Mouse (Mus musculus) forebrain, postnatal 0 days (tissue): Measurements from ENCODE around the gene Sash3. TPM values are rescaled to one million over a fixed set of nuclear protein-coding genes. Genes with fewer than 3 reads are reported as not detected.
A peak's percentile ranks its signal among the peaks of the same experiment; 100 is the strongest.
"Not testable (repeated sequence)": the region's sequence is repeated elsewhere in the genome, so short reads cannot be mapped to it uniquely, and the experiment has no call there.

Experiments used
- ATAC-seq: fragments of 200-750 bp; cut with Nextera tagmentation; 2 replicates; pipeline ENCODE4 v1.8.0; 2017; ENCODE audit warnings: mild to moderate bottlenecking, moderate library complexity
- DNase-seq: peaks from one replicate; pipeline ENCODE4 v3.0.0-alpha.2; 2015
- H3K27ac ChIP-seq: fragments of 300-500 bp; sonication (generic); 2 replicates; pipeline ENCODE4 v1.5.1; 2014; ENCODE audit warnings: low read depth, mild to moderate bottlenecking, antibody characterized with exemption, low read length, moderate library complexity, mixed read lengths
- H3K27me3 ChIP-seq: fragments of 300-500 bp; sonication (generic); 2 replicates; pipeline ENCODE4 v1.6.1; 2014; ENCODE audit warnings: mild to moderate bottlenecking, low read length, mixed read lengths; ENCODE audit not compliant: insufficient read depth
- H3K36me3 ChIP-seq: fragments of 300-500 bp; sonication (generic); 2 replicates; pipeline ENCODE4 v1.6.1; 2014; ENCODE audit warnings: mild to moderate bottlenecking, moderate library complexity; ENCODE audit not compliant: insufficient read depth
- H3K4me1 ChIP-seq: fragments of 300-500 bp; sonication (generic); 2 replicates; pipeline ENCODE4 v1.6.1; 2014; ENCODE audit warnings: antibody characterized with exemption; ENCODE audit not compliant: insufficient read depth
- H3K4me2 ChIP-seq: fragments of 300-500 bp; sonication (generic); 2 replicates; pipeline ENCODE4 v1.6.1; 2014; ENCODE audit warnings: low read depth, mild to moderate bottlenecking, moderate library complexity
- H3K4me3 ChIP-seq: fragments of 300-500 bp; sonication (generic); 2 replicates; pipeline ENCODE4 v1.5.1; 2014; ENCODE audit warnings: low read depth, low read length, mixed read lengths
- H3K9ac ChIP-seq: fragments of 300-500 bp; sonication (generic); 2 replicates; pipeline ENCODE4 v1.6.1; 2014; ENCODE audit warnings: mild to moderate bottlenecking
- H3K9me3 ChIP-seq: fragments of 300-500 bp; sonication (generic); 2 replicates; pipeline ENCODE4 v1.6.1; 2016; ENCODE audit warnings: low read length
- CTCF ChIP-seq: sonication (generic); IDR thresholded peaks from 2 replicates; pipeline ENCODE4 v1.5.1; 2016; ENCODE audit warnings: antibody characterized with exemption, control low read depth, low read depth
- WGBS: fragments of 180-500 bp; shearing (Covaris S2); extraction: QIAGEN DNeasy Blood & Tissue Kit; methylation state at CpG from one replicate; pipeline ENCODE4 v1.1.7; 2014; 5-methylcytosine and 5-hydroxymethylcytosine counted together
- polyA plus RNA-seq: library from polyadenylated mRNA; unstranded; fragments of >200 nt; fragmentation: Nextera tagmentation; extraction: Ambion mirVana; gene quantifications from 2 replicates; pipeline ENCODE4 v1.2.1, GENCODE M21; 2015
- total RNA-seq: library from RNA; depleted of rRNA; stranded (reverse); fragments of >200 nt; gene quantifications from 2 replicates; pipeline ENCODE4 v1.2.3, GENCODE M21; 2014; rRNA removed

The Sash3 gene
- total and polyA plus RNA-seq, 2 experiments from 2014 or later = 1.3 to 1.9 TPM

DNA sequence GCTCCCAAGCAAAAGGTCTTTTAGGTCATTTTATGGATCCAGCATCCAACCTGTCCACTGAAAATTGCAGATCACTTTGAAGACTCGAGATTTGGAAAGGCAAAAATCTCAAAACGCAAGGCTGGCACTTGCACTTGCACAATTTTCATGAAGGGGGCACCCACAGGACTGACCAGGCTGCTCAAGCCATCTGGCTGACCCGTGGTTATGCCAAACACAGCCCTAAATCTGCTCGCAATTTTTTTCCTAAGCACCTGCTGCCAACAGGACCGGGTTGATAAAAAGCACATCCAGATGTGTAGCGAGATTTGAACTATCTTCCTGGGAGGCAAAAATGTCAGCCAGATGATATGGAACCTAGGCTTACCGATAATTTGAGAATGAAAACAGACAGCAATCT, 57.5 kb downstream of the Sash3 start:
- ATAC-seq (no peak), DNase-seq (no peak)
- Histone ChIP-seq H3K9me3 (no peaks in the 10 kb centered on the region), H3K27ac (no peak overlapping the region), H3K4me1 (0 out of 2 replicates have a peak, but pooled peaks cover 8% of the 10 kb centered on the region), H3K9ac (no peak overlapping the region), H3K27me3 (no peaks in the 10 kb centered on the region), H3K4me3 (no peak overlapping the region), H3K36me3 (no peaks in the 10 kb centered on the region), H3K4me2 (no peak overlapping the region)
- WGBS = 85% methylated on average over 7 of the region's 7 CpGs
- no peak for TF ChIP-seq CTCF

DNA sequence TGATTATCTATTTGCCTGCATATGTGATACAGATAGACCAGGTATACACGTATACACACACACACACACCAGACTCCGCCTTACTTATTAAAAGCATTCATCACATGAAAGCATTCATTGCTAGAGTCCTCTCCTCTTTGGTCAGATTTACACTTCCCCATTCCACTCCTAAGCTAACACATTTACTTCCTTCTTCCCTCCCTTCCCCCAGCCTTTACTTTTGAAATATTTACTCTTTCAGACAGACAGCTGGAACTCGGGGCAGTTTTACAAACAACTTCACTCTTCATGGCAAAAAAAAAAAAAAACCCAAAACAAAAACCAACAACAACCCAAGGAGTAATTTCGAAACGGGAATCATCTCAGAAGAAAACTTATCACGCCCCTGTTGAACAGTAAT, 58.2 kb downstream of the Sash3 start:
- H3K4me1 ChIP-seq = 0 out of 2 replicates have a peak, but pooled peaks cover 8% of the 10 kb centered on the region
- 67% methylated on average over 6 of the region's 6 CpGs for WGBS
- no peak overlapping the region for H3K27ac ChIP-seq
- H3K9me3 ChIP-seq = no peaks in the 10 kb centered on the region
- DNase-seq = no peak
- H3K4me2 ChIP-seq = peak overlapping the region; percentile 17; the same call in 1 of the 2 replicates
- ATAC-seq = no peak
- H3K4me3 ChIP-seq = no peak overlapping the region
- no peaks in the 10 kb centered on the region for H3K36me3 ChIP-seq
- H3K27me3 ChIP-seq = no peaks in the 10 kb centered on the region
- no peak overlapping the region for H3K9ac ChIP-seq
- TF ChIP-seq CTCF = no peak

DNA sequence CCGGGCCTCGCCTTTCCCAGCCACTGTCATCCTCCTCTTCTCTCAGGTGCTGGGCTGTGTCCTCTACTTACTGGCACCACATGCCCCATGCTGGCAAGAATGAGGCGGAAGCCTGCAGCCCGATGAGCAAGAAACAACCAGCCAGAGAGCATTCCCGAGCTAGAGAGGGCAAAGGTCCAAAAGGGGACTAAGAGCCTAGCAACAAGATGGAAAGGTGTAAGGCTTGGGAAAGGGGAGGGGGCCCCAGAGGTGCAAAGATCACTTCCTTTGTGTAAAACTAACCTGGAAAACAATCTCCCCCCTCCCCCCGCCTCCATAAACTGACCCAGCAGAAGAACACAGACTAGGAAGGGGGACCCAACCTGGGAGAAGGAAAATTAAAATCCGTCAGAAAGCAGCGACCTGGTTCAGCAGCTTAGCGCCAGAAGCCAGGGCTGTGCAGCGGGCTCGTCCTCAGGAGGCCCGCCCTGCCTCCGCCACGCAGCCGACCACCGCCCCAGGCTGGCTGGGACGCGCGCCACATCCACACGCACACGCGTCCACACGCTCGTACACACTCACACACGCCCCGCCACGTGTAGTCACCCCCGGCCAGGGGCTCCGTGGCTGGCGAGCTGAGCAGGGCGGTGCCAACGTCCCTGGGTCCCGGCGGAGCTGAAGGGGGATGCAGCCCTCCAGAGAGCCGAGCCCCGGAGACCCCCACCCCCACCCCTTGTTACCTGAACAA, 61.7 kb downstream of the Sash3 start:
- no peaks in the 10 kb centered on the region for H3K9me3 ChIP-seq
- peak overlapping the region; percentile 52 for H3K4me2 ChIP-seq
- peak overlapping the region; percentile 76 for H3K27ac ChIP-seq
- DNase-seq = peak; percentile 64
- 0 out of 2 replicates have a peak, but pooled peaks cover 8% of the 10 kb centered on the region for H3K4me1 ChIP-seq
- WGBS = 20% methylated on average over 34 of the region's 36 CpGs
- peak overlapping the region; percentile 67 for H3K9ac ChIP-seq
- TF ChIP-seq CTCF = no peak
- peak overlapping the region; percentile 59 for H3K4me3 ChIP-seq
- peak; percentile 85 for ATAC-seq
- H3K36me3 ChIP-seq = no peaks in the 10 kb centered on the region
- H3K27me3 ChIP-seq = no peaks in the 10 kb centered on the region

DNA sequence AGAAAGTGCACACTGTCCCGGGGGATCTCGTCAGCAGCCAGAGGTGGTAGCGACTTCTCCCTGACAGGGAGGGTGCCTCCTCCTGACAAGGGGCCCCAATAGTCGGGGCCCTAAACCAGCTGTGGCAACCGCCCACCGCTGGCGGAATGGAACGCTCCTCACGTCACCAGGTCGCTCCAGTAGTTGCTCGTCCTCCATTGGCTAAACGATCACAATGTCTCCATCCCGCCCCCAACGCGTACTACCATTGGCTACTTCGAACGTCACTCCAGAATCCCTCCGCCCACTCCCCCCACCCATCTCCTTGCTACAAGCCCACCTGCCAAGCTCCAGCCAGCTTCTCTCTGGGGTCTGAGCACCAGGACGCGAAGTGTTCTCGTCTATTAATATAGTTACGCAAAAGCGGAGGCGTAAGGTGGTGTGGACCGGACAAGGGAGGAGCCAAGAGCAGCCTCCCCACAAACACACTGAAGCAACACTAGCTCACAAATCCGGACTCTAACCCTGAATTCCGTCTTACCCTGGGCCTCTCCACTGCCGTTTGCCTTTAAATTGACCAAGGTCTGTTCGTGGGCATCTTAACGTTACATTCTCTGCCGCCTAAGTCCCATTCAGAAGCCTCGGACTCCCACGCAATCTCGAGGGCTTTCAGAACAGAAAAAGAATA, 62.4 kb downstream of the Sash3 start, which contains the start of gene Zdhhc9:
TSS of gene Zdhhc9 (minus strand) at position 360 of the 667 bp plus-strand sequence.
- H3K27me3 ChIP-seq = no peaks in the 10 kb centered on the region
- no peaks in the 10 kb centered on the region for H3K9me3 ChIP-seq
- 22% methylated on average over 34 of the region's 34 CpGs for WGBS
- peak; percentile 93 for DNase-seq
- ATAC-seq = peak; percentile 99
- peak within 1 kb of the TSS; percentile 52 for H3K4me2 ChIP-seq
- no peak for TF ChIP-seq CTCF
- peak within 1 kb of the TSS; percentile 76 for H3K27ac ChIP-seq
- H3K4me3 ChIP-seq = peak within 1 kb of the TSS; percentile 59
- H3K36me3 ChIP-seq = no peaks in the 10 kb centered on the region
- 0 out of 2 replicates have a peak, but pooled peaks cover 8% of the 10 kb centered on the region for H3K4me1 ChIP-seq
- H3K9ac ChIP-seq = peak within 1 kb of the TSS; percentile 67

DNA sequence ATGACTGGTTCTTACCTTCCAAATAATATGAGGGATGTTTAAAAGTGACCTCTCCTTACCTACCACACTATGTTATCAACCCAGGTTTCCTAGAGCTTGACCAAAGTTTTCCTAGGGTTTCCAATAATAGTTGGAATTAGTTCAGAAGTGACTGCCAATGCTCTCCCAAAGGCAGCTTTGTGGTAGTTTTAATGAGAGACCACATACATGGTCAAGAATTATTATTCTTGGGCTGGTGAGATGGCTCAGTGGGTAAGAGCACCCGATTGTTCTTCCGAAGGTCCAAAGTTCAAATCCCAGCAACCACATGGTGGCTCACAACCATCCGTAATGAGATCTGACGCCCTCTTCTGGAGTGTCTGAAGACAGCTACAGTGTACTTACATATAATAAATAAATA, 63.5 kb downstream of the Sash3 start:
- WGBS = 96% methylated on average over 2 of the region's 4 CpGs
- H3K9me3 ChIP-seq, H3K4me2 ChIP-seq, H3K9ac ChIP-seq, DNase-seq, H3K4me3 ChIP-seq, H3K36me3 ChIP-seq, ATAC-seq, H3K4me1 ChIP-seq, H3K27me3 ChIP-seq, H3K27ac ChIP-seq: not testable (repeated sequence)

Other genes starting within 250 kb of the Sash3 start
- 24.8 and 36.8 TPM in 2 replicates for gene Ocrl, start 234.0 kb upstream of the Sash3 start, total RNA-seq
- 13.2 and 21.5 TPM in 2 replicates for gene Ocrl, start 234.0 kb upstream of the Sash3 start, polyA plus RNA-seq
- 6.0 and 8.0 TPM in 2 replicates for gene Apln, start 111.6 kb upstream of the Sash3 start, total RNA-seq
- gene Apln, start 111.6 kb upstream of the Sash3 start, polyA plus RNA-seq = 1.7 and 2.3 TPM in 2 replicates
- gene Xpnpep2, start 37.7 kb upstream of the Sash3 start, total RNA-seq = 0.38 and 0.62 TPM in 2 replicates
- 0.76 and 0.84 TPM in 2 replicates for gene Xpnpep2, start 37.7 kb upstream of the Sash3 start, polyA plus RNA-seq
- 32.2 and 43.3 TPM in 2 replicates for gene Zdhhc9, start 62.4 kb downstream of the Sash3 start, total RNA-seq
- gene Zdhhc9, start 62.4 kb downstream of the Sash3 start, polyA plus RNA-seq = 4.2 and 5.3 TPM in 2 replicates
- 17.0 and 25.0 TPM in 2 replicates for gene Utp14a, start 110.4 kb downstream of the Sash3 start, total RNA-seq
- gene Utp14a, start 110.4 kb downstream of the Sash3 start, polyA plus RNA-seq = 13.4 and 13.8 TPM in 2 replicates
- 8.5 and 13.8 TPM in 2 replicates for gene Bcorl1, start 194.9 kb downstream of the Sash3 start, total RNA-seq
- gene Bcorl1, start 194.9 kb downstream of the Sash3 start, polyA plus RNA-seq = 3.8 and 4.6 TPM in 2 replicates